Mouse (Mus musculus) cerebellum, adult (tissue): ENCODE results near the gene Nfu1.
A peak's percentile ranks its signal among the peaks of the same experiment; 100 is the strongest.

Experiments
- ATAC-seq: cut with Nextera tagmentation; 2 replicates; pipeline ENCODE4 v1.9.2; 2017; ENCODE audit warnings: mild to moderate bottlenecking, moderate library complexity, mixed read lengths; ENCODE audit not compliant: insufficient number of reproducible peaks, low FRiP score, low TSS enrichment

Nfu1 gene

DNA sequence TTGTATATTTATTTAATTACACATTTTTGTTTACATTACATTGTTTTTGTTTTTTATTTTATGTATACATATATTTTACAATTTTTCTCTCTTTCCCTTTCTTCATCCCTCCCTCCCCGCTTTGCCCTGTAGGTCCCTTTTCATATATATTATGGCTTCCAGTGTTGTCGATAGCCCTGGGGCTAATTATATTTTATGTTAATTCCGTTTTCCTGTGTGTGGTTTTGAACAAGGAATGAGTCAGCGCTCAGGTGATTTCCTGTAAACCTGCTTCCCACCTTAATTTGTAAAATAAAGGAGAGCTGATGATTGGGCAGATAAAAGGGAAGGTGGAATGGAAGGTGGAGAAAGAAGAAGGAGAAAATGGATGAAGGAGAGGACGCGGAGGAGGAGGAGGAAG is at the start of gene Nfu1:
Gene Nfu1, plus strand, starts transcription at position 350 of the 400 bp plus-strand sequence.
- no peak for ATAC-seq

DNA sequence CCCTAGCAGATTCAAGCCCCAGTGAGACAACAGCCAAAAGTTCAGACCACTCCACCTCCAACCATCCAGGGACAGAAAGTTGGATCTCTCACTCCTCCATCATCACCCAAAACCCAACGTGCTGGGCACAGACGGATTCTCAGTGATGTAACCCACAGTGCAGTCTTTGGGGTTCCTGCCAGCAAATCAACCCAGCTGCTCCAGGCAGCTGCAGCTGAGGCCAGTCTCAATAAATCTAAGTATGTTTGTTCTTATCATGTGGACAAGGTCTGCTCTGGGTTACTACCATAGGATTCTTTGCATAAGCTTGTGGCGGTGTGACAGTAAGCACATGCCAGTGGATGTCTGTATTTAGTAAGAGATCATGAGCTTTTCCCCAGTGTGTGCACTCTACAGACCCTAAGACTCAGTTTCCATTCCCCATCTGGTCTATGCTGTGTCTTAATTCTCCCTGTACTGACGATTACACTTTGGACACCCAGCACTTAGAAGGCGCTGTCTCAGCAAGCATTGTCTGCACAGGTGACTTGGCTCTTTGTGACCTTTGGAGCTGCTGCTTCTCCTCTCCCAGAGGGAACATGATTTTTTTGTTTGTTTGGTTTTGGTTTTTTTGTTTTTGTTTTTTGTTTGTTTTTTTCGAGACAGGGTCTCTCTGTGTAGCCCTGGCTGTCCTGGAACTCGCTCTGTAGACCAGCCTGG is 44.9 kb upstream of the Nfu1 start:
- ATAC-seq: no peak

DNA sequence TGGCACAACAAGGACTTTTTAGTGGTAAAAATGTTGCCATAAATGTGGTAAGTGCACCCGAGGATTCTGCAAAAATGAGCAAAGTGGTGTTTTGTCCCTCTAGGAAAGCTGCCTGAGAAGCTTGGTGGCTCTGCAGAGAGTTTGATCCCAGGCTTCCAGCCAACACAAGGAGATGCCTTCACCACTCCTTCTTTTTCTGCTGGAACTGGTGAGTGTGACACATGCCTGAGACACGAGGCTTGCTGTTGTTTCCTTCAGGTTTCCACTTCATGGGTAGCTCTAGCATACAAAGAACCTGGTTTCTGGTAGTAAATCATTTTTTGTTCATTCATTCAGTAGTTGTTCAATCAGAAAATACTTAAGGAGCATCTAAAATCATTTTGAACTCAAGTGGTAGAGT is 41.9 kb upstream of the Nfu1 start:
- ATAC-seq: no peak

DNA sequence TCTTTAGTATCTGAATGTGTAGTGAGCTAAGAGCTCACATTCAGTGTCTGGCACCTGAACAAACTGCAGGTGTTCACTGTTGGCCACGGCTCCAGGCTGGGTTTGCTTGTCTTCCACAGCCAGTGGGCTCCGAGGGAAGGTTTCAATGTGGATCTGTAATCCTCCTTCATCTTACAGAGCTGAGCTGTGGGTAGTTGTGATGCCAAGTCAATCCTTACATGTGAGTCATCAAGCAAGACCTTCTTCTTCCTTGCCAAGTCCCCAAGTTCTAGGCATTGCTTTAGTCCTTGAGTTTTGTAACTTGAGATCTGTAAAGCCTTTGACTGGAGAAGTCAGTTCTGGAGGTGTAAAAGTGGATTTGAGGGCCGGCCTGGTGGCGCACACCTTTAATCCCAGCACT is 35.1 kb upstream of the Nfu1 start:
- ATAC-seq: no peak

DNA sequence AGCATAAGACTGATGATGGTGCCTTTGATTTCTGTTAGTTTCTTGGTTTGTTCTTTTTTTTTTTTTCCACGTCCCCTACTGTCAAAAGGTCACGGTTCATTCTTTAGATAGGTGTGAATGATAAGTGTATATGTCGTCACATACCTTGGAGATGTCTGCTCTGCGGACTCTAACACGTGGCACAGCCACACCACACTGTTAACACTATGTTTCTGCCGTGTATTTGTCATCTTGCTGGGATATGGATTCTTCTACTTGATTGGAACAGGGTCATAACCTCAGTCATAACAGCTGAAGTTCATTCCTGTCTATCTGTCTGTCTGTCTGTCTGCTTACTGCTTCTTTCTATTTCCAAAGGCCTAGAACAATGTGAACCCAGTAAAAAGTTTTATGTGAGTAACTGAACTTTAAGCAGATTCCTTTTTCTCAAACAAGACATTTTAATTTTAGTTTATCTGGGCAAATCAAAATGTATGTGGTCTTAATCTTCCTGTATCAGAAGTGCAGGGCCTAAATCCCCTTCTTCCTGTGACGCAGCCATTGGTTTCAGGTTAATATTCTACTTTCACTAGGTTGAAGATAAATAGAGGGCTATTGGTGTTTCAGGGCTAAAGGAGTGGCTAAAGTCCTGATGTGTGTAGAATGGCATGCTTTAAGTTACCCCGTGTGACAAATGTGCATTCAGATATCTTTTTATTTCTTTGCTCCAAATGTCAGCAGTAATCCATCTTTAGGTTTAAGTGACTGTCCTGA is 30.7 kb upstream of the Nfu1 start:
- ATAC-seq: no peak

GRCm38 (mm10) chr6:86978909-86979265 is 30.1 kb upstream of the Nfu1 start:
- no peak for ATAC-seq

DNA sequence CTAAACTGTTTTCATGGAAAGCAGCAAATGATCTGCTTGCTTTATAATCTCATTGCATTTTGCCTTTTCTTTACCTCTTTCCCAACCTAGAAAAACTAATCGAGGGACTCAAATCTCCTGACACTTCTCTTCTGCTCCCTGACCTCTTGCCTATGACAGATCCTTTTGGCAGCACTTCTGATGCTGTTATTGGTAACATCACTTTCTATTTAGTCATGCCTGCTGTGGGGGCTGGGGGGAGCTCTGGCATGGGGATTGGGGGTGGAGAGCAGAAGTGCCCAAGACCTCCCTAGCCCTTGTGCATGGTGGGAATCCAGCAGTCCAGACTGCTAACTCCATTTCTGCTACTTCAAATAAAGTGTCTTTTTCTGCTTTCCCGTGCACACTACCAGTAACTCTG is 27.8 kb upstream of the Nfu1 start:
- no peak for ATAC-seq

DNA sequence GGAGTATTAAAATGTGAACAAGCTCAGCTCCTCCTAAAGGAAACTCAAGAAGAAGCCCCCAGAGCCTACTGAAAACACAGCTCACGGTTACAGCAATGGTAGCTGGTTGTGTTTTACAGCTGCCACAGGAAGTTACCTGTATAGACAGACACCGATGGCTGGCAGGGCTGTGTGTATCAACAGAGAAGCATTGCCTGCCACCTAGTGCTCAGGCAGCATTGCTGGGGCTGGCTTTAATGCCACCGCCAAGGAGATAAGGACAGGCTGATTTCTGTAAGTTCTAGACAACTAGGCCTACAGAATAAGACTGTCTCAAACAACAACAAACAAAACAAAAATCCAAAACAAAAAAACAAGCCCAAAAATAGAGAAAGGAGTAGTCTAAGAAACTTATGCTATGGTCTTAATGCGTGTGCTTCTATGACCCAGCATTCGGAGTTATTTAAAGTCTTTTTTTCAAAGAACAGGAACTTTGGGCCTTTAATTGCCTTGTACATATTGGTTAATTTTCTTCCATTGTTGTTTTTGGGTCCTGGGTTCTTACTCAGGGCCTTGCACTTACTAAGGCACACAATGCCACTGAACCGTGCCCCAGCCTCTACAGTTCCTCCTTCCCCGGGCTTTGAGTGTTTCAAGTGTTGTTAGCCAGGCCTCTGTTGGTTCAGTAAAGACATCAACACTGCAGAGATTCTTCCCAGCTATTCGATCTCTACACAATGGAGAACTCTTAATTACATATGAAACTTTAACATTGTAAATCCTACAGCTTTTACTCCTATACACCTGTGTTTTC is 23.5 kb upstream of the Nfu1 start:
- no peak for ATAC-seq

- ATAC-seq: no peak
These were observed 19.5 kb upstream of the Nfu1 start for GRCm38 (mm10) chr6:86989576-86989975.

DNA sequence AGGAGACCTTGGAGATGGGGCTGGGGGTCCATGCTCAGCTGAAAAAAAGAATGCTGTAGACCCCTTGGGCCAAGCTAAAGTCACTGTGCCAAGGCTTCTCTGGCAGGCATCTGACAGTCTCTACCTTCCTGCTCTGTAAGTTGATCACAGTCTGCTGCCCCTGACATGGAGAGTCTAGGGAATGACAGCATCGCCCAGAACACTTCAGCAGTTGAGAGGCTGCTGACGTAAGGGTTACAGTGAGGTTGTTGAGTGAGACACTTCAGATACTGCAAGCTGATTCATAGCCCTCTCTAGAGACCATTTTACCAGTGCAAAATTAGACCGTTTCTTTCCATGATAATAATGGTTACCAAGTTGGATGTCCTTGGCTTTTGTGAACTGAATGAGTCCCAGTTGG is 18.0 kb upstream of the Nfu1 start:
- ATAC-seq: no peak

DNA sequence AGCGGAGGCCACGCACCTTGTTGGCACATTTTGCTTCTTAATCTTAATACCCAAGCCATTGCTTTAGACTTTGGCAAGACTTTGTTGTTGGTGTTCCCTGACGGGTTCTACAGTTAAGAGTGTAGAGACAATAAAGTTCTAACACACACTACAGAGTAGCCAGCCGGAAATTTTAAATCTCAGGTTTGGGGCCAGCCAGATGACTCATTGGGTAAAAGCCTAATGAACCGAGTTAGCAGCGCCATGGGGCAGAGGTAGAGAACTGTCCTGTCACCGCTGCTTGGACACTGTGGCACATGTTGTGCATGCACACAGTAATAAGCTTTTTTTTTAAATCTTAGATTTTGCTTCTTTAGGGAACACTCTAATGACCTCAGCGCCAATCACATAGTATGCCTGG is 16.7 kb upstream of the Nfu1 start:
- ATAC-seq: no peak

- no peak for ATAC-seq
These were observed 14.8 kb upstream of the Nfu1 start for GRCm38 (mm10) chr6:86994254-86994653.

DNA sequence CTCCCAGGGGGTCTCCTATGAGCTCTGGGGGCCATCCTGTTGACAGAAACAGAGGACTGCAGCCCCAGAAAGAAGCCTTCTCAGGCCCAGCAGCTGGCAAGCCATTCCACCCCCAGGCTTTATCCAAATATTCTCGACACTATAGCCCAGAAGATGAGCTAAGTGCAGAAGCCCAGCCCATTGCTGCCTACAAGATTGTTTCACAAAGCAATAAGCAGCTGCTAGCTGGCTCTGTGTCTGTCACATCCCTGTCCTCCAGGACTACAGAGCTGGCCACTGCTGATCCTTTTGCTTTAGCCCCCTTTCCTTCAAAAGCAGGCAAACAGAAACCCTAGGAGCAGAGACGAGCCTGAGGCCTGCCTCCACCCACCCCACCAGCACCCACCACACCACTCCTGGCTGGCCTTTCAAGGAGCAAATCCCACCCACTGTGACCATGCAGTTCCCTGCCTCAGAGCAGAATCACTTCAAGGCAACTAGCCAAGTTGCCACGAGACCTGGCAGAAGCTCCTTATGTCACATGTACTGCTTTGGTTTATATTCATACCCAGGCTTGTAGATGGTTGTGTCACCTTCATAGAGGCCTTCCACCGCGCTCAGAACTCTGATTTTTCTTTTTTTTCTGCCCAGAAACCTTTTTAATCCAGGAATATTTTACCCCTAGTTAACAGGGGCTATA is 12.3 kb upstream of the Nfu1 start:
- ATAC-seq: no peak

DNA sequence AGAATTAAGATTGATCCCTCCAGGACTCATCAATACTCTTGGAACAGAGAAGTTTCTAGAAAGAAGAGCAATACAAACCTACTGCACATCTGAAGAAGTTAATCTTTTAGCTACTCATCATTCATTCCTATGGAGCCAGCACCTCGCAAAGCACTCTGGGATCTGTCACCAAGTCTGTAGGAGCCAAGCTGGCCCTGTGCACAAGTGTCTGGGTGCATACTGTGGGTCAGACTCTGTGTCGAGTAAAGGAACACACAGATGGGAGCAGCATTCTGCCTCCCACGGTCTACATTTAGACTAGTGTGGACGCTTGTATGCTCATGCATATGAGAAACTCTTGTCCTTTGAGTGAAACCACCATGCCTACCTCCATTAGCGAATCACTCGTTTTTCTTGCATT is 11.7 kb upstream of the Nfu1 start:
- no peak for ATAC-seq

DNA sequence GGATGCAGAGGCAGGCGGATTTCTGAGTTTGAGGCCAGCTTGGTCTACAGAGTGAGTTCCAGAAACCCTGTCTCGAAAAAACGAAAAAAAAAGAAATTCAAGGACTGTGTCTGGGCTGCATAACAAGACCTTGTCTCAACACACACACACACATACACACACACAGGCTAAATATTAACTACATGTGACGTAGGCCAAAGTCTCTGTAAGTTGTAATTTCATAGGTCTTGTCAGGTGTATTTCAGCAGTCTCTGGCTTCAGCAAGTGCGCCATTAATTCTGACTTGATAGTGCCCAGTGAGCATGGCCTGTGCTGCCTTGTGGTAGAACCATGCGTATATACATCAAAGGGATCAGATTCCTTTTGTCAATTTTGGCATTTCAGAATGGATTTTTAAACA is 7.0 kb upstream of the Nfu1 start:
- no peak for ATAC-seq

GRCm38 (mm10) chr6:87002521-87003055 is 6.4 kb upstream of the Nfu1 start:
- ATAC-seq: peak; percentile 53

DNA sequence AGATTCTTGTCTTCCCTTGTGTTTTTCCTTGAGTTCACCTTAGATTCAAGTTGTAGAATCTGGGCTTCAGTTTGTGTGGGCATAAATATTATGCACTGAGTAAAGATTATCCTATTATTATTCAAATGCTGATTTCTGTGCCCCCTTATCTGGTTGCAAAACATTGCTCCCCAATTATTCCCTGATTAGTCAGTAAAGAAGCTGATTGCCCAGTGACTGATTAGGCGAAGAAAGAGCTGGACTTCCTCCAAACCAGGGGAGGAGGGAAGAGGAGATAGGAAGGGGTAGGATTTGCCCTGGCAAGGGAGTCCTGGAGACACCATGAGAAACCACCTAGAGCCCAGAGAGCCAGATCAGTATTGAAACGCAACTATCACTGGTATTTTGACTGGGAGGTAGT is 4.9 kb upstream of the Nfu1 start:
- ATAC-seq: no peak

DNA sequence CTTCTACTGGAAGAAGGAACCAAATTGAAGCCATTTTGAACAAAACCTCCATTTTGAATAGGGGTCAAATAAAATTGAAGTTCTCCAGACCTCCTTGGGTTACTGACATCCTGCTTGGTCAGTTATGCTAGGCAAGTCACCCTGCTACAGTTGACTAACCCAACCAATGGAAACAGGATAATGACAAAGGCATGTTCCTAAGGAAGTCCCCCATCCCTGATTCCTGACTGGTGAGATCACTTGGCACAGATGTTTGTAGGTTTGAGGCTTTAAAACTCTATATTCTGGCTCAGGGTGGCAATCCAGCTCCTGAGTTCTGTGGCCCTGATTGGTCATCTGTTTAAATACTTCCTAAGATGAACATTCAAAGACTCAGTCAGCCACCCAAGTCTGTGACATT is 3.5 kb upstream of the Nfu1 start:
- ATAC-seq: no peak

- peak; percentile 97 for ATAC-seq
These were observed 774 bp downstream of the Nfu1 start for GRCm38 (mm10) chr6:87009692-87010328.

DNA sequence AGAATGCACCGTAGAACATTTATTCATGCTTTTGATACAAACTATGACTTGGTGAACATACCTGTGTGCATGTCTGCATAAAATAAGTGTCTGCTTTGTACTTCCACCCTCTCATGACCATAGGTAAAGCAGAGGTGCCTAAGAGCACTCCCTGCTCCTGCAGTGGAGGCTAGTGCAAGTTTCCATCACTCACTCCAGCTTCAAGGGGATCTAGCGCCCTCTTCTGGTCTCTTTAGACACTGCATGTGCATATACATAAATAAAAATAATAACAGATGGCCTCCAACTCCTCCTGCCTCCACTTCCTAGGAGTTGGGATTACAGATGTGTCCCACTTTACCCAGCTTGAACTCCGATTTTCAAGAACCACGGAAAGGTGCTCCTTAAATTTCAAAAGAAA is 7.9 kb downstream of the Nfu1 start:
- no peak for ATAC-seq
